Mouse (Mus musculus) stomach, postnatal 0 days (tissue): ENCODE measurements around the gene Pik3ca. TPM values are rescaled to one million over a fixed set of nuclear protein-coding genes. Genes with fewer than 3 reads are reported as not detected.

Experiments
- ATAC-seq: fragments of 200-750 bp; cut with Nextera tagmentation; 2 replicates; pipeline ENCODE4 v1.8.0; 2017; ENCODE audit not compliant: low FRiP score, low TSS enrichment
- DNase-seq: peaks from one replicate; pipeline ENCODE4 v3.0.0-alpha.2; 2016; ENCODE audit warnings: low spot score
- H3K27ac ChIP-seq: fragments of 300-500 bp; sonication (generic); replicated peaks from 2 replicates; pipeline ENCODE4 v1.5.1; 2014; ENCODE audit warnings: mild to moderate bottlenecking, control low read depth
- H3K27me3 ChIP-seq: fragments of 300-500 bp; sonication (generic); 2 replicates; pipeline ENCODE4 v1.6.1; 2014; ENCODE audit warnings: low read length; ENCODE audit not compliant: control insufficient read depth, insufficient read depth
- H3K36me3 ChIP-seq: fragments of 300-500 bp; sonication (generic); 2 replicates; pipeline ENCODE4 v1.6.1; 2014; ENCODE audit warnings: low read length, mixed read lengths; ENCODE audit not compliant: control insufficient read depth, insufficient read depth
- H3K4me1 ChIP-seq: fragments of 300-500 bp; sonication (generic); replicated peaks from 2 replicates; pipeline ENCODE4 v1.6.1; 2014; ENCODE audit warnings: antibody characterized with exemption; ENCODE audit not compliant: control insufficient read depth, insufficient read depth
- H3K4me2 ChIP-seq: fragments of 300-500 bp; sonication (generic); replicated peaks from 2 replicates; pipeline ENCODE4 v1.6.1; 2014; ENCODE audit warnings: low read depth, mild to moderate bottlenecking, control low read depth, moderate library complexity
- H3K4me3 ChIP-seq: fragments of 300-500 bp; sonication (generic); 2 replicates; pipeline ENCODE4 v1.5.1; 2014; ENCODE audit warnings: low read depth, low read length, control low read depth
- H3K9ac ChIP-seq: fragments of 300-500 bp; sonication (generic); 2 replicates; pipeline ENCODE4 v1.6.1; 2014; ENCODE audit warnings: mild to moderate bottlenecking, low read length, control low read depth, mixed read lengths
- H3K9me3 ChIP-seq: fragments of 300-500 bp; sonication (generic); 2 replicates; pipeline ENCODE4 v1.6.1; 2016; ENCODE audit warnings: low read length; ENCODE audit not compliant: control insufficient read depth
- CTCF ChIP-seq: IDR thresholded peaks from 2 replicates; pipeline ENCODE4 v1.5.1; 2016; ENCODE audit warnings: antibody characterized with exemption, low read depth, mild to moderate bottlenecking, moderate library complexity
- EP300 ChIP-seq: optimal IDR thresholded peaks from 2 replicates; pipeline ENCODE3; 2016; ENCODE audit warnings: antibody characterized with exemption
- WGBS: fragments of 180-500 bp; shearing (Covaris S2); extraction: QIAGEN DNeasy Blood & Tissue Kit; methylation state at CpG from one replicate; pipeline ENCODE4 v1.1.7; 2014; 5-methylcytosine and 5-hydroxymethylcytosine counted together
- polyA plus RNA-seq: library from polyadenylated mRNA; unstranded; fragments of >200 nt; fragmentation: Nextera tagmentation; extraction: Ambion mirVana; gene quantifications from 2 replicates; pipeline ENCODE4 v1.2.1, GENCODE M21; 2015

Gene Pik3ca
- polyA plus RNA-seq, 1 experiment from 2014 or later = 6.4 TPM

GRCm38 (mm10) chr3:32405699-32406098 is 8.2 kb downstream of the Pik3ca start:
- TF ChIP-seq CTCF (no peak), EP300 (no peak)
- Histone ChIP-seq H3K4me1 (no peaks in the 10 kb centered on the region; the same call in 1 of the 2 replicates), H3K27me3 (no peaks in the 10 kb centered on the region), H3K36me3 (no peaks in the 10 kb centered on the region; the same call in 1 of the 2 replicates), H3K4me2 (no peak overlapping the region), H3K4me3 (no peak overlapping the region), H3K27ac (no peak overlapping the region), H3K9me3 (no peaks in the 10 kb centered on the region), H3K9ac (no peak overlapping the region)
- WGBS = 45% methylated on average over 1 of the region's 1 CpGs
- ATAC-seq (no peak), DNase-seq (no peak)

- Histone ChIP-seq H3K9ac (no peak overlapping the region), H3K4me1 (no peaks in the 10 kb centered on the region; the same call in 1 of the 2 replicates), H3K27me3 (no peaks in the 10 kb centered on the region), H3K36me3 (no peaks in the 10 kb centered on the region; the same call in 1 of the 2 replicates), H3K4me3 (no peak overlapping the region), H3K4me2 (no peak overlapping the region), H3K9me3 (no peaks in the 10 kb centered on the region), H3K27ac (no peak overlapping the region)
- no peak for ATAC-seq
- DNase-seq = no peak
- 78% methylated on average over 6 of the region's 6 CpGs for WGBS
- no peak for TF ChIP-seq EP300
Observed at GRCm38 (mm10) chr3:32406804-32407203, 9.3 kb downstream of the Pik3ca start.

GRCm38 (mm10) chr3:32408811-32409273 is 11.4 kb downstream of the Pik3ca start:
- no peak overlapping the region for H3K9ac ChIP-seq
- H3K4me2 ChIP-seq = no peak overlapping the region
- TF ChIP-seq EP300 (no peak), CTCF (no peak)
- no peak overlapping the region for H3K27ac ChIP-seq
- ATAC-seq (no peak), DNase-seq (no peak)
- no peak overlapping the region for H3K4me3 ChIP-seq
- H3K36me3 ChIP-seq = no peaks in the 10 kb centered on the region; the same call in 1 of the 2 replicates
- no peaks in the 10 kb centered on the region for H3K9me3 ChIP-seq
- 67% methylated on average over 3 of the region's 3 CpGs for WGBS
- H3K4me1 ChIP-seq = no peaks in the 10 kb centered on the region; the same call in 1 of the 2 replicates
- H3K27me3 ChIP-seq = no peaks in the 10 kb centered on the region

GRCm38 (mm10) chr3:32412502-32413044 is 15.1 kb downstream of the Pik3ca start:
- Histone ChIP-seq H3K27me3 (no peaks in the 10 kb centered on the region), H3K4me1 (no peaks in the 10 kb centered on the region; the same call in 1 of the 2 replicates), H3K27ac (no peak overlapping the region), H3K36me3 (no peaks in the 10 kb centered on the region), H3K9me3 (no peaks in the 10 kb centered on the region), H3K4me3 (no peak overlapping the region), H3K4me2 (no peak overlapping the region), H3K9ac (no peak overlapping the region)
- ATAC-seq = no peak
- TF ChIP-seq CTCF = no peak
- no peak for TF ChIP-seq EP300
- no peak for DNase-seq
- WGBS = 66% methylated on average over 7 of the region's 7 CpGs

GRCm38 (mm10) chr3:32414381-32414780 is 16.9 kb downstream of the Pik3ca start:
- WGBS = 45% methylated on average over 4 of the region's 4 CpGs
- DNase-seq (no peak), ATAC-seq (no peak)
- no peak overlapping the region for H3K4me2 ChIP-seq
- H3K27ac ChIP-seq = no peak overlapping the region
- no peaks in the 10 kb centered on the region for H3K36me3 ChIP-seq
- no peaks in the 10 kb centered on the region for H3K9me3 ChIP-seq
- no peak overlapping the region for H3K9ac ChIP-seq
- H3K4me1 ChIP-seq = no peaks in the 10 kb centered on the region
- H3K27me3 ChIP-seq = no peaks in the 10 kb centered on the region
- no peak for TF ChIP-seq EP300
- TF ChIP-seq CTCF = no peak
- no peak overlapping the region for H3K4me3 ChIP-seq

GRCm38 (mm10) chr3:32415370-32416309 is 18.2 kb downstream of the Pik3ca start:
- Histone ChIP-seq H3K27me3 (no peaks in the 10 kb centered on the region), H3K4me2 (no peak overlapping the region), H3K27ac (no peak overlapping the region), H3K9ac (no peak overlapping the region), H3K36me3 (no peaks in the 10 kb centered on the region), H3K4me3 (no peak overlapping the region), H3K4me1 (no peaks in the 10 kb centered on the region), H3K9me3 (no peaks in the 10 kb centered on the region)
- ATAC-seq (0 out of 2 replicates have a peak, but pooled peaks have one; percentile 24), DNase-seq (no peak)
- TF ChIP-seq CTCF (no peak), EP300 (no peak)
- 54% methylated on average over 3 of the region's 3 CpGs for WGBS
